In genomic region chr13:63356558-63356957, GRCm38 (mm10) we compare ENCODE assay signal across 8 mouse cellular contexts.
A peak's percentile ranks its signal among the peaks of the same experiment; 100 is the strongest.
DNase-seq lines count a peak whose midpoint lies in the region; ATAC-seq and TF ChIP-seq lines count a peak whose summit lies in the region.
"Had no signal": no experiment of that assay in that cellular context is flagged by ENCODE, and none has a peak within 500 bp of the region (broad histone marks: within the 10 kb centered on the region; RNA-seq: fewer than 3 reads in every experiment).

No protein-coding gene starts in this region.

- no peak overlapping the region for H3K27ac ChIP-seq in lung, postnatal 0 days (ENCODE audit: low read length)
- H3K27ac ChIP-seq: stomach, embryonic 15.5 days had no signal

- 32% methylated on average over 3 of the region's 3 CpGs for WGBS in large intestine, adult 2 months
- WGBS in lung, postnatal 0 days = 33% methylated on average over 3 of the region's 3 CpGs

- POLR2A ChIA-PET in Patski (lab: Charles Lee) = no interaction called here

- H3K9ac ChIP-seq in lung, postnatal 0 days (replicated peaks; ENCODE audit: low read depth) = no peak overlapping the region
- H3K9ac ChIP-seq: stomach, embryonic 15.5 days had no signal

- no peak for TF ChIP-seq EP300 in lung, postnatal 0 days (IDR thresholded peaks at IDR 0.05)

- no peaks in the 10 kb centered on the region for H3K27me3 ChIP-seq in Patski
- no peaks in the 10 kb centered on the region for H3K27me3 ChIP-seq in lung, postnatal 0 days (replicated peaks; ENCODE audit: insufficient read depth, low read length)
- H3K27me3 ChIP-seq: stomach, embryonic 15.5 days had no signal

- no peaks in the 10 kb centered on the region for H3K36me3 ChIP-seq in lung, postnatal 0 days (ENCODE audit: insufficient read depth, low read length)
- H3K36me3 ChIP-seq: stomach, embryonic 15.5 days had no signal

- DNase-seq in CD8-positive naive resting alpha-beta T cell, adult 2 months (ENCODE audit: low read depth in 2 of 2, low spot score in 2 of 2) = peak; percentile 19 to 57
- DNase-seq in Patski (ENCODE audit: low read depth, low spot score) = no peak
- peak; percentile 82 to 85 for DNase-seq in cerebellum, postnatal 10 days
- peak; percentile 54 for DNase-seq in gastrocnemius, postnatal 10 days
- DNase-seq in large intestine, adult 2 months (ENCODE audit: low read depth, low spot score) = peak; percentile 53
- peak; percentile 66 for DNase-seq in lung, postnatal 0 days (ENCODE audit: low spot score)
- peak; percentile 72 for DNase-seq in right cerebral cortex, adult 18-20 months

- in situ Hi-C loops in Patski (cut with MboI; ENCODE audit: low pct_unique_long_range_greater_than_20kb) = no loop called here

- peak; percentile 67 for ATAC-seq in Patski
- ATAC-seq in lung, postnatal 0 days = no peak

- no peaks in the 10 kb centered on the region for H3K9me3 ChIP-seq in lung, postnatal 0 days (ENCODE audit: low read length)
- H3K9me3 ChIP-seq: stomach, embryonic 15.5 days had no signal

- CTCF ChIA-PET in Patski (lab: Charles Lee) = interaction anchor here (0.8 to 4.2 kb wide), 20 partner anchors 10 to 680 kb away, joined by 3 to 35 read pairs (median 4); no protein-coding TSS in a partner anchor

- no peaks in the 10 kb centered on the region for H3K4me1 ChIP-seq in lung, postnatal 0 days (ENCODE audit: insufficient read depth, low read depth, low read length)
- H3K4me1 ChIP-seq: stomach, embryonic 15.5 days had no signal

- no peak overlapping the region for H3K4me2 ChIP-seq in lung, postnatal 0 days (replicated peaks; ENCODE audit: low read depth, low read length)
- H3K4me2 ChIP-seq: stomach, embryonic 15.5 days had no signal

- TF ChIP-seq CTCF in Patski (IDR thresholded peaks at IDR 0.05) = peak; percentile 84
- peak; percentile 91 for TF ChIP-seq CTCF in lung, postnatal 0 days (IDR thresholded peaks at IDR 0.05)

- no peak overlapping the region for H3K4me3 ChIP-seq in lung, postnatal 0 days (ENCODE audit: low read depth, low read length)
- H3K4me3 ChIP-seq: stomach, embryonic 15.5 days had no signal
